Comparison of ENCODE assay signal across 8 mouse cellular contexts in genomic region chr7:73371587-73372321, GRCm38 (mm10). TPM values are rescaled to one million over a fixed set of nuclear protein-coding genes. Genes with fewer than 3 reads are reported as not detected.
DNase-seq lines count a peak whose midpoint lies in the region; ATAC-seq and TF ChIP-seq lines count a peak whose summit lies in the region.

No protein-coding gene starts in this region.

- no peak overlapping the region for H3K9ac ChIP-seq in lung, embryonic 15.5 days
- no peak overlapping the region for H3K9ac ChIP-seq in forebrain, postnatal 0 days
- no peak overlapping the region for H3K9ac ChIP-seq in limb, embryonic 12.5 days (replicated peaks)
- peak overlapping the region; percentile 73; the same call in 1 of the 2 replicates for H3K9ac ChIP-seq in stomach, embryonic 16.5 days (ENCODE audit: low read length)

- no peaks in the 10 kb centered on the region for H3K36me3 ChIP-seq in lung, embryonic 15.5 days
- H3K36me3 ChIP-seq in forebrain, postnatal 0 days (ENCODE audit: insufficient read depth): no peaks in the 10 kb centered on the region
- no peaks in the 10 kb centered on the region for H3K36me3 ChIP-seq in limb, embryonic 12.5 days
- no peaks in the 10 kb centered on the region for H3K36me3 ChIP-seq in stomach, embryonic 16.5 days (ENCODE audit: control insufficient read depth, insufficient read depth, low read length)

- peaks cover 31% of the 10 kb centered on the region for H3K4me1 ChIP-seq in lung, embryonic 15.5 days
- H3K4me1 ChIP-seq in forebrain, postnatal 0 days (ENCODE audit: insufficient read depth): peaks cover 8% of the 10 kb centered on the region; the same call in 1 of the 2 replicates
- H3K4me1 ChIP-seq in limb, embryonic 12.5 days (replicated peaks): peaks cover 29% of the 10 kb centered on the region
- H3K4me1 ChIP-seq in stomach, embryonic 16.5 days (ENCODE audit: control insufficient read depth, insufficient read depth, low read length): peaks cover 16% of the 10 kb centered on the region; the same call in 1 of the 2 replicates

- intact Hi-C loops in left cerebral cortex, postnatal 25 days (cut with DNase I): loop anchor here (5.0 to 10.0 kb wide), 2 partner anchors 337 to 779 kb away; no protein-coding TSS in a partner anchor

- H3K27ac ChIP-seq in lung, embryonic 15.5 days: no peak overlapping the region
- no peak overlapping the region for H3K27ac ChIP-seq in forebrain, postnatal 0 days (ENCODE audit: low read depth, low read length)
- H3K27ac ChIP-seq in limb, embryonic 12.5 days: no peak overlapping the region
- H3K27ac ChIP-seq in stomach, embryonic 16.5 days (ENCODE audit: low read length): no peak overlapping the region

- 49% methylated on average over 10 of the region's 10 CpGs for WGBS in lung, embryonic 15.5 days
- WGBS in forebrain, postnatal 0 days: 60% methylated on average over 10 of the region's 10 CpGs
- 30% methylated on average over 10 of the region's 10 CpGs for WGBS in limb, embryonic 12.5 days
- 51% methylated on average over 10 of the region's 10 CpGs for WGBS in stomach, embryonic 16.5 days

- TF ChIP-seq CTCF in forebrain, postnatal 0 days (IDR thresholded peaks at IDR 0.05; ENCODE audit: low read depth): no peak

- H3K9me3 ChIP-seq in lung, embryonic 15.5 days: no peaks in the 10 kb centered on the region
- no peaks in the 10 kb centered on the region for H3K9me3 ChIP-seq in forebrain, postnatal 0 days (ENCODE audit: low read length)
- no peaks in the 10 kb centered on the region for H3K9me3 ChIP-seq in limb, embryonic 12.5 days
- no peaks in the 10 kb centered on the region for H3K9me3 ChIP-seq in stomach, embryonic 16.5 days (replicated peaks; ENCODE audit: control insufficient read depth, low read length)

- H3K4me2 ChIP-seq in lung, embryonic 15.5 days: peak overlapping the region; percentile 68
- peak overlapping the region; percentile 77 for H3K4me2 ChIP-seq in forebrain, postnatal 0 days (ENCODE audit: low read depth)
- H3K4me2 ChIP-seq in limb, embryonic 12.5 days: peak overlapping the region; percentile 56
- peak overlapping the region; percentile 66 for H3K4me2 ChIP-seq in stomach, embryonic 16.5 days (ENCODE audit: low read depth, low read length)

- no peak for ATAC-seq in lung, embryonic 15.5 days (ENCODE audit: borderline replicate concordance, extremely low read depth, low FRiP score, low TSS enrichment)
- ATAC-seq in forebrain, postnatal 0 days: no peak
- no peak for ATAC-seq in limb, embryonic 12.5 days (ENCODE audit: insufficient number of reproducible peaks, insufficient read depth, low FRiP score, low TSS enrichment, low read depth)
- no peak for ATAC-seq in stomach, embryonic 16.5 days (ENCODE audit: insufficient read depth, low FRiP score)

- DNase-seq in lung, postnatal 4 days: no peak
- no peak for DNase-seq in forebrain, postnatal 0 days
- no peak for DNase-seq in ovary, postnatal 14 days (ENCODE audit: low spot score)
- no peak for DNase-seq in right cerebral cortex, adult 2 months (ENCODE audit: low spot score in 2 of 2)
- no peak for DNase-seq in left cerebral cortex, postnatal 25 days (ENCODE audit: low spot score in 2 of 2)

- peaks cover 59% of the 10 kb centered on the region for H3K27me3 ChIP-seq in lung, embryonic 15.5 days
- no peaks in the 10 kb centered on the region; the same call in 1 of the 2 replicates for H3K27me3 ChIP-seq in forebrain, postnatal 0 days (ENCODE audit: insufficient read depth, low read length)
- H3K27me3 ChIP-seq in limb, embryonic 12.5 days: peaks cover 68% of the 10 kb centered on the region
- H3K27me3 ChIP-seq in stomach, embryonic 16.5 days (ENCODE audit: control insufficient read depth, insufficient read depth, low read length): 0 out of 2 replicates have a peak, but pooled peaks cover 10% of the 10 kb centered on the region

- H3K4me3 ChIP-seq in lung, embryonic 15.5 days: peak overlapping the region; percentile 35
- peak overlapping the region; percentile 38 for H3K4me3 ChIP-seq in forebrain, postnatal 0 days (ENCODE audit: low read depth, low read length)
- peak overlapping the region; percentile 35 for H3K4me3 ChIP-seq in limb, embryonic 12.5 days (replicated peaks)
- peak overlapping the region; percentile 46 for H3K4me3 ChIP-seq in stomach, embryonic 16.5 days (replicated peaks; ENCODE audit: low read length)

RNA-seq across cellular contexts. Expression of gene Rgma, which starts 3.6 kb away (rescaled TPM):
- 11.7 and 12.9 TPM in 2 replicates for polyA plus RNA-seq in lung, embryonic 15.5 days (2015; fragmentation: Nextera tagmentation; extraction: Ambion mirVana)
- 72.2 and 96.4 TPM in 2 replicates for total RNA-seq in forebrain, postnatal 0 days (2014; rRNA removed)
- 34.1 and 39.9 TPM in 2 replicates for polyA plus RNA-seq in forebrain, postnatal 0 days (2015; fragmentation: Nextera tagmentation; extraction: Ambion mirVana)
- polyA plus RNA-seq in limb, embryonic 12.5 days (2016; fragmentation: Nextera tagmentation; extraction: Ambion mirVana): 24.1 and 26.7 TPM in 2 replicates
- 10.7 and 11.7 TPM in 2 replicates for polyA plus RNA-seq in stomach, embryonic 16.5 days (2015; fragmentation: Nextera tagmentation; extraction: Ambion mirVana)
- total RNA-seq in left cerebral cortex, postnatal 25 days (2021): 10 to 100 TPM; 62.3 to 66.1 TPM
